Mouse (Mus musculus) midbrain, embryonic 15.5 days (tissue): Measurements from ENCODE around the gene Cmklr1. TPM values are rescaled to one million over a fixed set of nuclear protein-coding genes. Genes with fewer than 3 reads are reported as not detected.
A peak's percentile ranks its signal among the peaks of the same experiment; 100 is the strongest.

Experiments
- ATAC-seq: fragments of 200-750 bp; cut with Nextera tagmentation; replicated peaks from 2 replicates; pipeline ENCODE4 v1.8.0; 2017; ENCODE audit warnings: moderate TSS enrichment
- H3K27ac ChIP-seq: fragments of 300-500 bp; sonication (generic); 2 replicates; pipeline ENCODE4 v1.5.1; 2015; ENCODE audit warnings: mild to moderate bottlenecking, inconsistent platforms
- H3K27me3 ChIP-seq: fragments of 300-500 bp; sonication (generic); replicated peaks from 2 replicates; pipeline ENCODE4 v1.6.1; 2015; ENCODE audit warnings: inconsistent platforms
- H3K36me3 ChIP-seq: fragments of 300-500 bp; sonication (generic); replicated peaks from 2 replicates; pipeline ENCODE4 v1.6.1; 2015; ENCODE audit warnings: inconsistent platforms
- H3K4me1 ChIP-seq: fragments of 300-500 bp; sonication (generic); 2 replicates; pipeline ENCODE4 v1.6.1; 2015; ENCODE audit warnings: inconsistent platforms
- H3K4me2 ChIP-seq: fragments of 300-500 bp; sonication (generic); 2 replicates; pipeline ENCODE4 v1.6.1; 2015; ENCODE audit warnings: inconsistent platforms, mild to moderate bottlenecking, moderate library complexity
- H3K4me3 ChIP-seq: fragments of 300-500 bp; sonication (generic); 2 replicates; pipeline ENCODE4 v1.5.1; 2015; ENCODE audit warnings: mild to moderate bottlenecking, inconsistent platforms
- H3K9ac ChIP-seq: fragments of 300-500 bp; sonication (generic); 2 replicates; pipeline ENCODE4 v1.6.1; 2015; ENCODE audit warnings: mild to moderate bottlenecking, inconsistent platforms
- H3K9me3 ChIP-seq: fragments of 300-500 bp; sonication (generic); 2 replicates; pipeline ENCODE4 v1.6.1; 2016; ENCODE audit warnings: inconsistent platforms
- WGBS: fragments of 180-500 bp; shearing (Covaris S2); methylation state at CpG from one replicate; pipeline ENCODE4 v1.1.7; 2015; ENCODE audit warnings: mixed read lengths; 5-methylcytosine and 5-hydroxymethylcytosine counted together
- polyA plus RNA-seq: library from polyadenylated mRNA; unstranded; fragments of >200 nt; fragmentation: Nextera tagmentation; extraction: Ambion mirVana; gene quantifications from 2 replicates; pipeline ENCODE4 v1.2.1, GENCODE M21; 2015

Cmklr1 gene
- polyA plus RNA-seq, 1 experiment from 2014 or later, result 2.8 TPM

DNA sequence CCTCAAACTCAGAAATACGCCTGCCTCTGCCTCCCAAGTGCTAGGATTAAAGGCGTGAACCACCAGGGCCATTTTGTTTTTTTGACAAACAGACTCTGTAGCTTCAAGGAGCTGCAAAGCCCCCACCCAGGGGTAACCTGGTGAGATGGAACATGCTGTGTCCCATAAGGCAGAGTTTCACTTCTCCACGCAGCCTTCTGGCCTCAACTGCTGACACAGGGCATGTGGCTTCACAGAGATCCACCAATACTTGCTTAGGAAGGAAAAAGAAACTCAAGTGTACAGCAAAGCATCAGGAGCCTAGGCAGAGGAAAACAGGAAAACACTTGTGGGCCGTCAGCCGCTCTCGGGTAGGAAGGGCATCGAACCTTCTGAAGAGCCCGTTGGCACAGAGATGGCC, 3.1 kb downstream of the Cmklr1 start:
- 91% methylated on average over 8 of the region's 8 CpGs for WGBS
- no peaks in the 10 kb centered on the region for H3K36me3 ChIP-seq
- no peak for ATAC-seq

DNA sequence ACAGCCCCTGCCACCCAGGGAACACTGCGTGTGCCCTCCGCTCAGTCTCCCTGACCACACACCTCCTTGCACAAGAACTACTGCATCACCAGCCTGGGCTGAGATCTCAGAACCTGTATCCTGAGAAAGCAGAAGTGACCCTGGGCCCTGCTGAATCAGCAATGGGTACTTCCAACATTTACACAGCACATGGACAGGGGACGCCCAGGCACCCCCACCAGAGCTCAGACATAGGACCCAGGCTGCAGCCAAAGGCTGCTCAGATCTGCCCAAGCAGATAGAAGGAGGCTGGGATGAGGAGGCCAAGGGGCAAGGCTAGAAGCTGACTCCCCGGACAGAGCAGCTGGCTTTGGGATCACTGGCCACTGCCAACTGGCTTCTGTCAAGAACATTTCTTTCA, 5.7 kb downstream of the Cmklr1 start:
- H3K27ac ChIP-seq, result no peak overlapping the region
- peaks cover 9% of the 10 kb centered on the region for H3K4me1 ChIP-seq
- no peak for ATAC-seq
- no peaks in the 10 kb centered on the region for H3K9me3 ChIP-seq
- H3K36me3 ChIP-seq, result no peaks in the 10 kb centered on the region
- 0 out of 2 replicates have a peak, but pooled peaks cover 2% of the 10 kb centered on the region for H3K27me3 ChIP-seq
- no peak overlapping the region for H3K4me2 ChIP-seq
- 91% methylated on average over 4 of the region's 4 CpGs for WGBS
- H3K4me3 ChIP-seq, result no peak overlapping the region
- H3K9ac ChIP-seq, result no peak overlapping the region

More for the DNA sequence above, 3.1 kb downstream of the Cmklr1 start:
- Histone ChIP-seq H3K27me3 (peaks cover 3% of the 10 kb centered on the region; the same call in 1 of the 2 replicates), H3K4me3 (no peak overlapping the region), H3K4me1 (peaks cover 19% of the 10 kb centered on the region), H3K27ac (no peak overlapping the region), H3K9me3 (no peaks in the 10 kb centered on the region), H3K4me2 (no peak overlapping the region), H3K9ac (no peak overlapping the region)

DNA sequence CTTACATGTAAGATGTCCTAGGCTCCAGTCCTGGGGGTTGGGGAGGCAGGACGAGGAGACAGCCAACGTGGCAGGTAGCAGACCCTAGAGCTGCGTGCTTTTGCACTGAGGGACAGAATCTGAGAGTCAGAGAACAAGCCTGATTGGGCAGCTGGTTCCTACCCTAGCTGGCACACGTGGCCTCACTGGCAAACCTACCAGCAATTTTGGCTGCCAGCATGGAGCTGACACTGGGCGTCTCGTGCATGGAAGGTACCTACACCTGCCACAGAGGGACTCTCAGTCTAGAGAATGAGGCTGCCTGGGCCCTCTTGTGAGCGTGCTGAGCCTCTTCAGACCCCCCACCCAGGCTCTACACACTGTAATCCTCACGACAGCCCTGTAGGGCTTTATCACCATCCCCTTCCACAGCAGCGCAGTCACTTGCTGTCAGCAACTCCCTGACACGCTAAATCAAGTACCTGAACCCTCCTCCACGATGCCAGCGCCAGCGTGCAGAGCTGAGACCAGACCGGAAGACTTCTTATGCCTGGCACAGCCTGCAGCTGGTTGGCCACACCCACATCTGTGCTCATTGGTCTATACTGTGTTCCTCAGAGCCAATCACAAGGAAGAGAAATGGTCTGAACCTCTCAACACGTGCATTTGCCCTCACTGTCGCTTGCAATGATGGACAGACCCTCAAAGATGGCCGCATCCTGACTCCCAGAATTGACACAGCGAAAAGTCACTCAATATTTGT, 6.9 kb downstream of the Cmklr1 start:
- peak overlapping the region; percentile 61 for H3K27ac ChIP-seq
- peak overlapping the region; percentile 24 for H3K4me3 ChIP-seq
- H3K4me2 ChIP-seq, result peak overlapping the region; percentile 53
- H3K9me3 ChIP-seq, result no peaks in the 10 kb centered on the region
- H3K9ac ChIP-seq, result no peak overlapping the region
- ATAC-seq, result peak; percentile 96
- no peaks in the 10 kb centered on the region for H3K36me3 ChIP-seq
- WGBS, result 44% methylated on average over 18 of the region's 18 CpGs
- H3K27me3 ChIP-seq, result no peaks in the 10 kb centered on the region
- H3K4me1 ChIP-seq, result peaks cover 9% of the 10 kb centered on the region

DNA sequence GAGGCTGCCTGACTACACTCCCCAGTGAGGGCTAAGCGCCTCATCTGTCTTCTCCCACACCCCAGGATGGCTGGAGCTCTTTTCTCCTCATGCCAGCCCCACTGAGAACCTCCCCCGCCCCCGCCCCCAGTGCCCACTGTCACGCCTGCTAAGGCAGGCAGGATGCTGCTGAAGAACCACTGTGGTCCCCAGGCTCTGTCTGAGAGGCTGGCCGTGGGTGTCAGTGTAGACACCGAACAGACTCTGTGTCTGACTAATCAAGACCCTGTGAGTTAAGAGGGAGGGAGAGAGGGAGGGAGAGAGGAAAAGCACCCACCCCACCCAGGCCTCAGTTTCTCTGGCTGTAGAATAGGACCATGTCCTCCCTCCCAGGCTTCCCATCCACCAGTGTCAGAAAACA, 9.2 kb downstream of the Cmklr1 start:
- H3K4me2 ChIP-seq, result no peak overlapping the region
- H3K27ac ChIP-seq, result no peak overlapping the region
- 53% methylated on average over 6 of the region's 6 CpGs for WGBS
- no peaks in the 10 kb centered on the region for H3K9me3 ChIP-seq
- H3K27me3 ChIP-seq, result no peaks in the 10 kb centered on the region
- H3K9ac ChIP-seq, result no peak overlapping the region
- no peak for ATAC-seq
- no peak overlapping the region for H3K4me3 ChIP-seq
- peaks cover 9% of the 10 kb centered on the region for H3K4me1 ChIP-seq
- H3K36me3 ChIP-seq, result no peaks in the 10 kb centered on the region

DNA sequence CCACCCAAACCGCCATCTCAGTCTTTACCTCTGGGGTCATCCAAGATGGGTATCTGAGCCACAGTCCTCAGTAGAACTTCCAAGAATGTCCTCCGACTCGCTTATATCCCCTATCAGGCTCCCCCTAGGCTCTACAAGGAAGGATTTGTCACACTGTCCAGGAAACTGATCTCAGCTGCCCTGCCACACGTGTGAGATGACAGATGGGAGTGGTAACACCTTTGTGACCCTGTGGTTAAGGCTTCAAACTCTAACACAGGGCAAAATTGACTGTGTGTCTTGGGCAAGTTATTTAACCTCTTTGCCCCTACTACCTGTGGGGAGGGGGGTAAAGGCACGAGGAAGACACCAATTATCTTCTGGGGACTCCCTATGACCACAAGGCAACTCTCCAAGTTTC, 11.1 kb downstream of the Cmklr1 start:
- no peak overlapping the region for H3K4me3 ChIP-seq
- 82% methylated on average over 5 of the region's 5 CpGs for WGBS
- no peaks in the 10 kb centered on the region for H3K9me3 ChIP-seq
- H3K27ac ChIP-seq, result no peak overlapping the region
- ATAC-seq, result no peak
- H3K36me3 ChIP-seq, result no peaks in the 10 kb centered on the region
- no peak overlapping the region for H3K9ac ChIP-seq
- no peaks in the 10 kb centered on the region for H3K27me3 ChIP-seq
- peaks cover 9% of the 10 kb centered on the region for H3K4me1 ChIP-seq
- H3K4me2 ChIP-seq, result no peak overlapping the region

DNA sequence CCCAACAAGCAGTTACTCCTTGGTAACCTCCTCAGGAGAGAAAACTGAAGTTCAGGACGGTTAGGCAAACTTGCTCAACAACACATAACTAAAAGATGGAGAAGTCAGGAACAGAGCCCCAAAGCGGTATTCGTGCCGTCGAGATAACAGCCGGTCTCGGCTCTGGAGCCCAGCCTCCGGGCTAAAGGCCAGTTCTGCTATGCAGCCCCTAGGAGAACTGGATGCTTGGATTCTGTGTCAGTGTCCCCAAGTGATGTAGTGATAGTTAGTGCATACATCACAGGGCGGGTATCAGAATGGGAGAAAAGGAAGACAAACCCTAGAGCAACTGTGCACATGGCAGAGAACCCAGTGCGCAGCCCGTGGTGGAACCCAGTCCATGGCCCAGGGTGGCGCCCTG, 12.2 kb downstream of the Cmklr1 start:
- ATAC-seq, result no peak
- Histone ChIP-seq H3K9me3 (no peaks in the 10 kb centered on the region), H3K4me2 (no peak overlapping the region), H3K4me3 (no peak overlapping the region), H3K27me3 (no peaks in the 10 kb centered on the region), H3K9ac (no peak overlapping the region), H3K27ac (no peak overlapping the region), H3K4me1 (peaks cover 4% of the 10 kb centered on the region), H3K36me3 (no peaks in the 10 kb centered on the region)
- WGBS, result 91% methylated on average over 12 of the region's 12 CpGs

DNA sequence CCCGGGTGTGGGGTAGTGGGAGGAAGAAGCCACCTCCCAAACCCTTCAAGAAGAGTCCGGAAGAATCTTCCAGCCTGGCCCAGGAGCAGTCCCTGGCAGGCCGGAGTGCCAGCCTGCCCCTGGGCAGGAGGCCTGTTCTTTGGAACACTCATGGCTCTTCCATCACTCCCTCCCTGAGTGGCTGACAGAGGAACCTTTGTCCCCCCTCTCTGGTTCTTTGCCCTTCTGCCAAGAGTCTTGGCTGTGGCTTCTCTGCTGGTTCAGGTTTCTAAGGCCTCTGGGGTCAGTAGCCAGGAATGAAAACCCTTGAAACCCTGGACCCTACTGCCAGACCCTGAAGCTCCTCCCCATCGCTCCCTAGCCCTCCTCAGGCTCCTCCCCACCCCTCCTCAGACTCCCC, 12.6 kb downstream of the Cmklr1 start:
- Histone ChIP-seq H3K27ac (no peak overlapping the region), H3K4me3 (no peak overlapping the region), H3K4me2 (no peak overlapping the region), H3K4me1 (no peaks in the 10 kb centered on the region), H3K36me3 (no peaks in the 10 kb centered on the region), H3K27me3 (no peaks in the 10 kb centered on the region), H3K9ac (no peak overlapping the region), H3K9me3 (no peaks in the 10 kb centered on the region)
- ATAC-seq, result no peak
- whole genome bisulfite sequencing, result 83% methylated on average over 4 of the region's 4 CpGs

DNA sequence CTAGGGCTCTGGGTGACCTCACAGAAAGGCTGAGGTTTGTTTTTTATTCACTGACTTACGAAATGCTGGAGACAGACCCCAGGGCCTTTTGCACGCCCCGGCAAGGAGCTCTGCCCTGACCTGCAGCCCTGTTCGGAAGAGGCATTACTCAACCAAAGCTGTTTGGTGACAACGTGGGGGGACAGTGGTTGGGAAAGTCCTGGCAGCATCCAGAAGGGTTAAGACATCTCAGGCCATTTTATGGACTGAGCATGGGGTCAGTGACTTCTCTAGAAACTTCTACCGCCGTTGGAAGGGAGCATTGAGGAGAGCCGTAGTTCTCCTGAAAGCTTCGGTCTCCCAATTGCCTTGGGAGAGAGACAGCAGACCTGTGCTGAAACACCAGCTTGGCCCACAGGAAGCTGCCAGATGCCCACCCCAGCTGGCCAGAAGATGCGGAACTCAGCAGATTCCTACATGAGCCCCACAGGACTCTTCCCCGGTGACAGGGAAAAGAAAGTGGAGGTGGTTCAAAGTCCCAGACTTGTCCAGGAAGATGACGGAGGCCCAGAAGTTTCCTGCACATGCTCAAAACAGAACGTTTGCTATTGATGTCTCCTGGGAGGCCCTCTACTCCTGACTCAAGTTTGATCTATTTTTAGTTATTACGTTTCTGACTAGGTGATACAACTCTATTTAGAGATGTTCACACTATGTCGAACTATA, 14.2 kb downstream of the Cmklr1 start:
- H3K4me2 ChIP-seq, result no peak overlapping the region
- no peaks in the 10 kb centered on the region for H3K4me1 ChIP-seq
- H3K9me3 ChIP-seq, result no peaks in the 10 kb centered on the region
- no peak overlapping the region for H3K9ac ChIP-seq
- H3K36me3 ChIP-seq, result no peaks in the 10 kb centered on the region
- no peak overlapping the region for H3K27ac ChIP-seq
- H3K27me3 ChIP-seq, result no peaks in the 10 kb centered on the region
- no peak overlapping the region for H3K4me3 ChIP-seq
- WGBS, result 83% methylated on average over 15 of the region's 15 CpGs
- no peak for ATAC-seq

DNA sequence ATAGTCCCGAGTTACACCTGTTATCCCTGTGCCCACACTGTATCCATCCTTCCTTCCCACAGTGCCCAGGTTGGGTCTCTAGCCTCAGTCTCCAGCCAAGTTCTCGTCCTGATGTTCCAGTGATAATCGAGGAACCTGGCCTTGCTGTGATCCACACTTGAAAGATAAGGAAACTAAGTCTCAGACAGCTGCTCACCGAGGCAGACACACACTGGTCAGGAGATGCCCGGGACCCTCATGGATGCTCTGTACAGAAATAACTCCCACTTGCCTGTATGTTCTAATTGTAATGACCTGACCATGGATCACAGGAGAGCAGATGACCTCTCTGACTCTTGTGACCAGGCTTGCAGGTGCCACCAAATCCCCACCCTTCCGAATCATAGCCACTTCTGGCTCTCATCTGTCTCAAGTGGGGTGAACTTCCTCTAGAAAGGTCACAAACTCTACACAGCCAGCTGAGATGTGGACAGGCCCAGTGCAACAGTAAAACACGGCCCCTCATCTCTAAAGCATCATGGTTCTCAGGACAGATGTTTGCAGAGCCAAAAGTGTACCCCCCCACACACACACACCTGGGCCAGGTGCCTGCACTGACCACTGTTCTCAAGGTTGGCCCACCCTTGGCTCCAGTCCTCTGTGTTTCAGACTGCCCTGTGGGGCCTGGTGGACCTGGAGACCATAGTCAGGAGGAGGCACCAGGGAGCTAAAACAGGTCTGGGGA, 15.2 kb downstream of the Cmklr1 start:
- H3K9me3 ChIP-seq, result no peaks in the 10 kb centered on the region
- ATAC-seq, result no peak
- H3K27me3 ChIP-seq, result no peaks in the 10 kb centered on the region
- H3K4me2 ChIP-seq, result no peak overlapping the region
- H3K4me3 ChIP-seq, result no peak overlapping the region
- H3K4me1 ChIP-seq, result no peaks in the 10 kb centered on the region
- H3K36me3 ChIP-seq, result no peaks in the 10 kb centered on the region
- WGBS, result 84% methylated on average over 7 of the region's 7 CpGs
- no peak overlapping the region for H3K9ac ChIP-seq
- no peak overlapping the region for H3K27ac ChIP-seq

DNA sequence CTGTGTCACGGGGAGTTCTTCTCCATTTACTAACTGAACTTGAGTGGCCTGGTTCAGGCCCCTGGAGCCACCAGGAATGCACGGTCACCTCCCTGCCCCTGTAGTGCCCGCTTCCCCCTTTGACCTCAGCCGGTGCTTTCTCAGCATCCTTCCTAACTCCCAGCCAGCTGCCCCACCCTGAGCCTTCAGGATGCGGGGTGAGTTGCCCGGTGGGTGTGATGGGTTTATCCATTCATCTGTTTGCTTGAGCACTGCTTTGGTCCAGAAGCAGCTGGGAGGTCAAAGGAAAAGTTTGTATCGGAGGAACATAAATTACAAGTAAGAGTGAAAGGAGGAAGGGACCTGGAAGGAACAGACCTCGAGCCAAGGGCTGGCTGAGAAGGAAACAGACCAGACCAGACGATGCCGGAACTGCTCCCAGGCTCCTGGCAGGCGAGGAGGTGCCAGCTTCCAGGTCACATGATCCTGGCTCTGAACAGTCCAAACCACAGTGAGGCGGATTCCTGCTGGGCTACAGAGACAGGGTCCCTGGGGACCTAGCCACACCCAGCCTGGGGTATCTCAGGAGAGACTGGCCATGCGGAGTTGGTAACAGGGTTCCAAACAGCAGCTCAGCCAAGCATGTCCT, 16.1 kb downstream of the Cmklr1 start:
- no peak for ATAC-seq
- no peaks in the 10 kb centered on the region for H3K9me3 ChIP-seq
- no peaks in the 10 kb centered on the region for H3K27me3 ChIP-seq
- H3K36me3 ChIP-seq, result no peaks in the 10 kb centered on the region
- H3K4me1 ChIP-seq, result no peaks in the 10 kb centered on the region
- no peak overlapping the region for H3K27ac ChIP-seq
- H3K4me2 ChIP-seq, result no peak overlapping the region
- H3K9ac ChIP-seq, result no peak overlapping the region
- WGBS, result 62% methylated on average over 13 of the region's 13 CpGs
- H3K4me3 ChIP-seq, result no peak overlapping the region

DNA sequence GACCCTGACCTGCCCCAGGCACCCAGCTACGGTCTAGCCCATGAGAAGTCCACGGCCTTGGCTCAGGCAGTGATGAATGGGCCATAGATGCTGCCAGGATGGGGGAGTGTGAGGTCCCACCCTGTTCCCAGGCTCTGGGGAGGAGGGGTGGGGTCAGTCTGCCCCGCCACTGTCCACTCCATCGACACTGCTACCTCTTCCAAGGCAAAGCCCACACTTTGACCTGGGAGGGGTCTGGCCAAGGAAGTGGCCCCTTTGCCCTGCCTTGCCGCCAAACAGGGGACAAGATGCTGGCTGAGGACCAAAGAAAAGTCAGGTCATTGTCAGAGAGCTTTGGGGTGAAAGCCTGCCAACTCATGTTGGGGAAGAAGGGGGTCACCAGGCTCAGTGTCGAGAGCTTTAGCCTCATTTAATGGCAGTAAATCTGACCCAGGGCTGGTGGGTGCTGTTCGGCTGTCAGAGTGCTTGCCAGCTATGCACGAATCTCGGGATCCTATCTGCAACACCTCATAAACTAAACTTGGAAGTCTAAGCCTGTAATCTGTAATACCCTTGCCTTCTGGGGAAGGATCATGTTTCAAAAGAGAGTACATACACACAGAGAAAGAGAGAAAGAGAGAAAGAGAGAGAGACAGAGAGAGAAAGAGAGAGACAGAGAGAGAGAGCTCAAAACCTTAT, 17.1 kb downstream of the Cmklr1 start:
- no peak overlapping the region for H3K4me3 ChIP-seq
- no peak for ATAC-seq
- no peak overlapping the region for H3K9ac ChIP-seq
- H3K27me3 ChIP-seq, result no peaks in the 10 kb centered on the region
- H3K4me2 ChIP-seq, result no peak overlapping the region
- no peaks in the 10 kb centered on the region for H3K4me1 ChIP-seq
- no peaks in the 10 kb centered on the region for H3K36me3 ChIP-seq
- no peak overlapping the region for H3K27ac ChIP-seq
- H3K9me3 ChIP-seq, result no peaks in the 10 kb centered on the region
- 72% methylated on average over 9 of the region's 9 CpGs for WGBS

DNA sequence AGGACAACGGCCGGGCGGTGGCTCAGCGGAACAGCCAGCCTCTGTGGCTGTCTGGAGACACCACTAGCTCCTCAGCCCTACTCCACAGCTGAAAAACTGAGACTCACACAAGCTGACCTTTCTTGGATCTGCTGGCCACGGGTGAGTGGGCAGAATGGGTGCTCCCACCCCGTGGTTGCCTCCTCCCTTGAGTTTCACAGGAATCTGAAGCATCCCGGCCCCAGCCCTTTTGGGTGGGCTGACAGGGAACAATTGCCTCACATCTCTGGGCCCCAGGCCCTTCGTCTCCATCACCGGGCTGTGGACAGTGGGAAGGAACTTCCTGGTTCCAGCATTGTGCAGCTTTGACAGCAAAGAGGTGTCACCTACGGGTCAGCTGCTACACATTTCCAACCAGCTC, 20.1 kb downstream of the Cmklr1 start:
- Histone ChIP-seq H3K4me2 (no peak overlapping the region), H3K27me3 (no peaks in the 10 kb centered on the region), H3K4me3 (no peak overlapping the region), H3K27ac (no peak overlapping the region), H3K9me3 (no peaks in the 10 kb centered on the region), H3K4me1 (no peaks in the 10 kb centered on the region), H3K9ac (no peak overlapping the region), H3K36me3 (no peaks in the 10 kb centered on the region)
- ATAC-seq, result no peak
- whole genome bisulfite sequencing, result 65% methylated on average over 10 of the region's 10 CpGs
